Mouse (Mus musculus) layer of hippocampus, postnatal 14 days (tissue): ENCODE data around the gene Syde2. TPM values are rescaled to one million over a fixed set of nuclear protein-coding genes. Genes with fewer than 3 reads are reported as not detected.

Source experiments
- DNase-seq, 2 experiments: peaks; one replicate each; pipeline ENCODE4 v3.0.0; 2021 to 2022; ENCODE audit warnings: low spot score in 2 of 2, mixed read lengths in 1 of 2
- total RNA-seq, 2 experiments: library from RNA; stranded (reverse); gene quantifications; 2 replicates each; pipeline ENCODE4 v1.2.3; 2021

Gene Syde2
- total RNA-seq, 2 experiments from 2014 or later = 4.4 to 5.0 TPM

DNA sequence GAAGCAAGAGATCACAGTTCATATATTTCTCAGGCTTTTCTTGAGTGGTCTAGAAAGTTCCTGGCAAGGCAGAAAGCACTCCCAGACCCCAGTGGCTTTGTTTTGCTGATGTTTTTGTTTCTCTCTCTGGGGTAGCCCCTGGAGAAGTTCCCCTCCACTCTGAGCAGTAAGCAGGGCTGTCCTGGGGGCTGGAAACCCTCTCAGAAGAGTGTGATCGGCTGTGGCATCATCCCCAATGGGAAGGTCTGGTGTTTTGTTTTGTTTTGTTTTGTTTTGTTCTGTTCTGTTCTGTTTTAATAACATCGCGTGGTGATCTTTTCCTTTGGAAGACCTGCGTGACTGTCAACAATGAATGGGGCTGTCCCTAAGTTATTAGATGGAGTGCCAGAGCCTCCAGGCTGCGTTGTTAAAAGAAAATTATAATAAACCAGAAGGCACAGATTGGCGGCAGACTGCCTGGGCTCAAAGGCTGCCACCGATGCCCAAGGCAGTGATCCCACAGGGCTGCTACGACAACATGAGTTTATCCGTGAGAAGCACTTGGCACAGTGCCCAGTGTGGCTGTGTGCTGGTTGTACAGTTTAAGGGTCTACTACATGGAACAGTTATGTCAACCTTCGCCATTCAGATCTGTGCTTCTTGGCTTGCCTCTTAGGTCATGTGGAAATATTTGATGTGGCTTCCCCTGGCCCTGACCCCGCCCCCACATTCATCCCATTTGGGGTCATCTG lies 63.8 kb downstream of the Syde2 start:
- DNase-seq = peak; percentile 38 to 63

- no peak for DNase-seq
Measured at GRCm38 (mm10) chr3:146053082-146053814, 65.6 kb downstream of the Syde2 start.

GRCm38 (mm10) chr3:146053873-146054272 lies 66.2 kb downstream of the Syde2 start:
- no peak for DNase-seq

DNA sequence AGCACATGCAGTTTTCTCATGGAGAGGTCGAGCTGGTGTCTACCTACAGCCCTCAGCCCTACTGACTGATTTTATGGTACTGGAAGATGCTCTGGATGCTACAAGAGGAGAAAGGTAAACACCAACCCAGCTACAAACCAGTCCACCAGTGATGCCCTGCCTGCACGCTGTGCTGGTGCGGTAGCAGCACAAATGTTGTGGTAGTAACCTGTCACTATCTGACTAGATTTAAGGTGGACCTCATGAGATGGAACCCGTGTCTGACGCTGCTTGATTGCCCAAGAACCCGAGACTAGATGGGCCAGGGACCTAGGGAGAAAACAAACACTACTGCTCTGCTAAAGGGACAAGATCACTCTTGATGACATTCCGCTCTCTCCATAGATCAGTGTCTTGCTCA lies 69.5 kb downstream of the Syde2 start:
- DNase-seq = no peak

GRCm38 (mm10) chr3:146058263-146058662 lies 70.6 kb downstream of the Syde2 start:
- no peak for DNase-seq

GRCm38 (mm10) chr3:146059356-146059926 lies 71.8 kb downstream of the Syde2 start:
- no peak for DNase-seq

- no peak for DNase-seq
Measured at GRCm38 (mm10) chr3:146063146-146063545, 75.5 kb downstream of the Syde2 start.

DNA sequence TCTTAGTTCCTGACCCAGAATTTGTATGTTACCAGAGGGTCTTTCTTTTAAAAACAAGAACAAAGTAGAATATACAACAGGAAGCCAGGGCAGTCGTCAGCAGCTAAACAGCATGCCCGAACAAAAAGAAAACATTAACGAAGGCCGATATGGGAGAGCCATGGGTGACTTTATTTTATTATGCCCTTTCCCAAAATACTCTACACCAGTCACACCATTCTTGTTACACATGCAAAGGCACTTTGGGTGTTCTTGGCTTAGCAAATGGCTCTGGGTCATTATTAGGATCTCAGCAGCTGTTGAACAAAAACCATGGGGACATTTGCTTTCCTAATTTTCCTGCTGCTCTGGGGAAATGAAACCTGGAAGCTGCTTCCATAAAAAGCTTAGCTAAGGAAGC lies 81.6 kb downstream of the Syde2 start:
- no peak for DNase-seq

Other genes starting within 250 kb of the Syde2 start
- gene Ddah1, start 229.2 kb upstream of the Syde2 start, total RNA-seq = 10 to 100 TPM; 62.6 to 72.2 TPM
- gene Bcl10, start 65.1 kb upstream of the Syde2 start, total RNA-seq = 10 to 100 TPM; 14.9 to 15.6 TPM
- 10 to 100 TPM; 38.1 to 40.3 TPM for gene 2410004B18Rik, start 49.9 kb upstream of the Syde2 start, total RNA-seq
- gene Wdr63, start 120.3 kb downstream of the Syde2 start, total RNA-seq = 1 to 10 TPM; 1.0 to 3.0 TPM
- under 1 TPM in 1 of 2 experiments, not detected in 1; 0.16 TPM for gene Mcoln3, start 129.6 kb downstream of the Syde2 start, total RNA-seq
- not detected for gene Mcoln2, start 162.0 kb downstream of the Syde2 start, total RNA-seq
- gene Lpar3, start 233.1 kb downstream of the Syde2 start, total RNA-seq = 1 to 10 TPM; 1.3 to 1.6 TPM